Mouse (Mus musculus) spleen, postnatal 0 days (tissue): ENCODE results near the gene Ccl20. TPM values are rescaled to one million over a fixed set of nuclear protein-coding genes. Genes with fewer than 3 reads are reported as not detected.

ENCODE experiments used
- polyA plus RNA-seq: library from polyadenylated mRNA; unstranded; fragments of >200 nt; fragmentation: Nextera tagmentation; extraction: Ambion mirVana; gene quantifications from 2 replicates; pipeline ENCODE4 v1.2.1, GENCODE M21; 2015

The Ccl20 gene
- polyA plus RNA-seq: not detected in 2 replicates

DNA sequence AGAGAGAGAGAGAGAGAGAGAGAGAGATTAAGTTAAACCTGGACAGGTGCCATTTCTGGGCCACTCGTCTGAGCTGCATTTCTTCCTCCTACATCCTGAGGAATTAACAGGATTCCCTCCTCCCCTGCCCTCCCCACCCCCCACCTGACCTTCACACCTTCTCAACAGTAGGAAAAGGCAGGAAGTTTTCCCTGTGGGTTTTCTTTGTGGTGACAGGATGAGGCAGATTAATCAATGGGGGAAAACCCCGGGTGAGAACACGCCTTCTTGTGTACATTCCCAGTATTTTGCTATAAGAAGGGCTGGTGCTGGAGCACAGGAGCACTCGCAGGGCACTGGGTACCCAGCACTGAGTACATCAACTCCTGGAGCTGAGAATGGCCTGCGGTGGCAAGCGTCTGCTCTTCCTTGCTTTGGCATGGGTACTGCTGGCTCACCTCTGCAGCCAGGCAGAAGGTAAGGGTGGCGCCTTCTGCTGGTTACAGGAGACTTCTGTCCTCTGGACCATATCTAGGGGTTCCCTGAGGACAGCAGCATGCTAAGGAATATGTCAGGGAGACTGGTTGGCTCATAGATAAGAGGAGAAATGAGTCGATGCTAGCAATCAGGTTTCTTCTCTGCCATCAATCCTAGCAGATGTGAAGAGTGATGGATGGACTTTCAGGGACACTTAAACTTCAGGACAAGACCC, at the start of gene Ccl20:
Gene Ccl20 (plus strand): TSS at position 320 of the 691 bp plus-strand sequence.

GRCm38 (mm10) chr1:83159603-83160002, 43.0 kb downstream of the Ccl20 start, which contains the start of gene Daw1:
Daw1 (plus strand) TSS chr1:83159752.

Other genes with a start within 250 kb of the Ccl20 start
- gene A030005L19Rik, start 203.4 kb upstream of the Ccl20 start, polyA plus RNA-seq: 0.31 and 0.55 TPM in 2 replicates
- not detected in 2 replicates for gene A030014E15Rik, start 191.8 kb upstream of the Ccl20 start, polyA plus RNA-seq
- not detected in 2 replicates for gene Gm6217, start 185.4 kb upstream of the Ccl20 start, polyA plus RNA-seq
- not detected in 2 replicates for gene A030003K21Rik, start 173.4 kb upstream of the Ccl20 start, polyA plus RNA-seq
- not detected in 2 replicates for gene Gm7544, start 160.8 kb upstream of the Ccl20 start, polyA plus RNA-seq
- not detected in 2 replicates for gene Gm47955, start 156.5 kb upstream of the Ccl20 start, polyA plus RNA-seq
- gene Gm47959, start 116.2 kb upstream of the Ccl20 start, polyA plus RNA-seq: not detected in 2 replicates
- gene Slc19a3, start 78.3 kb upstream of the Ccl20 start, polyA plus RNA-seq: 0.06 TPM in 2 replicates
- gene Krtap28-10, start 74.3 kb upstream of the Ccl20 start, polyA plus RNA-seq: not detected in 2 replicates
- not detected in 2 replicates for gene Gm47969, start 71.8 kb upstream of the Ccl20 start, polyA plus RNA-seq
- gene A030005K14Rik, start 57.4 kb upstream of the Ccl20 start, polyA plus RNA-seq: not detected in 2 replicates
- gene Krtap28-13, start 55.8 kb upstream of the Ccl20 start, polyA plus RNA-seq: not detected in 2 replicates
- not detected in 2 replicates for gene Daw1, start 43.0 kb downstream of the Ccl20 start, polyA plus RNA-seq